8 mouse cellular contexts compared by ENCODE assay signal in genomic region chr1:185229406-185230201, GRCm38 (mm10). TPM values are rescaled to one million over a fixed set of nuclear protein-coding genes. Genes with fewer than 3 reads are reported as not detected.
DNase-seq lines count a peak whose midpoint lies in the region; ATAC-seq and TF ChIP-seq lines count a peak whose summit lies in the region.

No protein-coding gene starts in this region.

- no peak overlapping the region for H3K4me2 ChIP-seq in intestine, postnatal 0 days (replicated peaks; ENCODE audit: low read depth)
- no peak overlapping the region for H3K4me2 ChIP-seq in forebrain, postnatal 0 days (ENCODE audit: low read depth)

- 26% methylated on average over 7 of the region's 7 CpGs for WGBS in intestine, postnatal 0 days
- 69% methylated on average over 7 of the region's 7 CpGs for WGBS in forebrain, postnatal 0 days

- H3K9ac ChIP-seq in intestine, postnatal 0 days (ENCODE audit: low read depth, low read length), result no peak overlapping the region
- no peak overlapping the region for H3K9ac ChIP-seq in forebrain, postnatal 0 days

- no peak for TF ChIP-seq POLR2A in embryonic fibroblast, embryonic 13.5 days (IDR thresholded peaks at IDR 0.05; ENCODE audit: low read depth, low read length)

- H3K27me3 ChIP-seq in intestine, postnatal 0 days (replicated peaks; ENCODE audit: control insufficient read depth, insufficient read depth, low read length), result no peaks in the 10 kb centered on the region
- no peaks in the 10 kb centered on the region for H3K27me3 ChIP-seq in forebrain, postnatal 0 days (ENCODE audit: insufficient read depth, low read length)

- H3K4me1 ChIP-seq in embryonic fibroblast, embryonic 13.5 days (ENCODE audit: control insufficient read depth, insufficient read depth, low read length), result peaks cover 8% of the 10 kb centered on the region
- peaks cover 3% of the 10 kb centered on the region; the same call in 1 of the 2 replicates for H3K4me1 ChIP-seq in intestine, postnatal 0 days (replicated peaks; ENCODE audit: control insufficient read depth, insufficient read depth, low read length)
- H3K4me1 ChIP-seq in forebrain, postnatal 0 days (ENCODE audit: insufficient read depth), result no peaks in the 10 kb centered on the region

- H3K9me3 ChIP-seq in intestine, postnatal 0 days (ENCODE audit: control insufficient read depth), result no peaks in the 10 kb centered on the region
- no peaks in the 10 kb centered on the region for H3K9me3 ChIP-seq in forebrain, postnatal 0 days (ENCODE audit: low read length)

- peak; percentile 89 for ATAC-seq in intestine, postnatal 0 days
- peak; percentile 89 for ATAC-seq in megakaryocyte-erythroid progenitor cell, adult 5-6 weeks (replicated peaks; ENCODE audit: low FRiP score, low TSS enrichment, poor library complexity, severe bottlenecking)
- no peak for ATAC-seq in forebrain, postnatal 0 days

- TF ChIP-seq CTCF in embryonic fibroblast, embryonic 13.5 days (IDR thresholded peaks at IDR 0.05; ENCODE audit: borderline replicate concordance, insufficient read depth, low read length), result no peak
- no peak for TF ChIP-seq CTCF in intestine, postnatal 0 days (IDR thresholded peaks at IDR 0.05; ENCODE audit: low read depth)
- no peak for TF ChIP-seq CTCF in forebrain, postnatal 0 days (IDR thresholded peaks at IDR 0.05; ENCODE audit: low read depth)

- no peak overlapping the region for H3K4me3 ChIP-seq in embryonic fibroblast, embryonic 13.5 days (ENCODE audit: insufficient read depth, low read length)
- H3K4me3 ChIP-seq in intestine, postnatal 0 days (ENCODE audit: low read depth, low read length), result no peak overlapping the region
- no peak overlapping the region for H3K4me3 ChIP-seq in forebrain, postnatal 0 days (ENCODE audit: low read depth, low read length)

- DNase-seq in layer of hippocampus, adult 11-12 months (ENCODE audit: low spot score), result peak; percentile 33
- DNase-seq in layer of hippocampus, postnatal 14 days (ENCODE audit: low spot score in 2 of 2), result no peak
- DNase-seq in NIH3T3 (ENCODE audit: low read depth), result peak; percentile 63
- DNase-seq in layer of hippocampus, postnatal 36 days, result no peak
- DNase-seq in forebrain, postnatal 0 days, result no peak

- peak overlapping the region; percentile 30 for H3K27ac ChIP-seq in embryonic fibroblast, embryonic 13.5 days (ENCODE audit: insufficient read depth, low read length)
- peak overlapping the region; percentile 72 for H3K27ac ChIP-seq in intestine, postnatal 0 days (ENCODE audit: low read depth, low read length)
- no peak overlapping the region for H3K27ac ChIP-seq in forebrain, postnatal 0 days (ENCODE audit: low read depth, low read length)

- H3K36me3 ChIP-seq in intestine, postnatal 0 days (ENCODE audit: control insufficient read depth, insufficient read depth), result peaks cover 18% of the 10 kb centered on the region
- H3K36me3 ChIP-seq in forebrain, postnatal 0 days (ENCODE audit: insufficient read depth), result peaks cover 23% of the 10 kb centered on the region

RNA-seq across cellular contexts. Expression of gene Rab3gap2, which starts 25.7 kb away (rescaled TPM):
- total RNA-seq in layer of hippocampus, postnatal 14 days (2021), result 10 to 100 TPM; 58.6 to 61.6 TPM
- 42.4 and 49.5 TPM in 2 replicates for polyA plus RNA-seq in embryonic fibroblast, embryonic 13.5 days (2011; ENCODE audit: insufficient read length, low read depth, missing spikeins)
- 15.8 and 17.0 TPM in 2 replicates for polyA plus RNA-seq in intestine, postnatal 0 days (2015; fragmentation: Nextera tagmentation; extraction: Ambion mirVana)
- 40.5 and 55.1 TPM in 2 replicates for total RNA-seq in megakaryocyte-erythroid progenitor cell, adult 5-6 weeks (2014; fragmentation: Nextera tagmentation)
- total RNA-seq in megakaryocyte-erythroid progenitor cell, adult 5-6 weeks (2017), result 41.1 and 41.6 TPM in 2 replicates
- 10 to 100 TPM; 62.6 to 65.9 TPM for total RNA-seq in layer of hippocampus, postnatal 36 days (2021)
- 30.2 and 37.3 TPM in 2 replicates for total RNA-seq in forebrain, postnatal 0 days (2014; rRNA removed)
- 13.3 and 19.5 TPM in 2 replicates for polyA plus RNA-seq in forebrain, postnatal 0 days (2015; fragmentation: Nextera tagmentation; extraction: Ambion mirVana)

Comparison
In these comparisons a context has a peak if more than half of its experiments do, and no peak if none do; other contexts are left out.
1. DNase-seq: peak in layer of hippocampus, adult 11-12 months (single experiment) and NIH3T3 (single experiment); none in layer of hippocampus, postnatal 14 days (0 of 2), layer of hippocampus, postnatal 36 days (0 of 2) and forebrain, postnatal 0 days (single experiment).